Mouse (Mus musculus): Measurements from ENCODE around the gene Mlip. TPM values are rescaled to one million over a fixed set of nuclear protein-coding genes. Genes with fewer than 3 reads are reported as not detected.
"Not testable (repeated sequence)": the region's sequence is repeated elsewhere in the genome, so short reads cannot be mapped to it uniquely, and the experiment has no call there.

The Mlip gene
- polyA plus RNA-seq, 1 experiment from 2014 or later, result 0.46 TPM

DNA sequence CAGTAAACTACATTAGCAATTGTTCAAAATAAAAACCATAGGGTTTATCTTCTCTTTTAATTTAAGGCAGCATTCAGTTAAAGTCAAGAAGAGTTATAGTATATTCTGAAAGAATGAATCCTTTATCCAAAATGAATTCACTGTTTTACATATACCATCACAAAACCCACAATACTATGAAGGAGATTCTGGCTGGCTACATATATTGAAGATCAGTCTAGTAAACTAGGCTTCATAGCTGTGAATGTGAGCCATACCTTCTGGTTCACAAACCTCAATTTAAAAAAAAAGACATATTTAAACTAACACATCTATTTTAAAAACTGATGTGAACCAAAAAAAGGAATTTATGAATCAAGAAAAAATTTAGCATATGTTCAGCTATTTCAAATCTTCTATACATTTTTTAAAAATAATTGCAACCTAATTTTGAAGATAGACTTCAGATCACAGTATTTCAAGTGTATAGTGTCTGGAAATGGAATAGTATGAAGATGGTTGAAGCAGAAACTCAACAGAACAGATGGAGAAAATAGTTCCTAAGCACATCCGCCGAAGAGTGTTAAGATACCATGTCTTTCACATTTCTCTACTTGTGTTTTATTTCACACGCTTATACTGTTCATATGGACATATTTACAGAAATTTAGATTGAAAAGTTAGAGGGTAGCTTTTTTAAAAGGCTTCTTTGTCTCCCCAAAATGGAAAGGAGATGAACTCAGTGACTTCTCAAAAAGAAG, 204.1 kb downstream of the Mlip start:
- WGBS, result 96% methylated on average over 3 of the region's 3 CpGs
- no peaks in the 10 kb centered on the region for H3K4me1 ChIP-seq (ENCODE audit: control insufficient read depth, insufficient read depth, low read length)
- ATAC-seq (ENCODE audit: insufficient number of reproducible peaks, insufficient read depth, low FRiP score, low read depth), result no peak
- no peak overlapping the region for H3K9ac ChIP-seq (replicated peaks; ENCODE audit: low read depth, low read length)
- no peak overlapping the region for H3K4me3 ChIP-seq (ENCODE audit: low read depth, low read length)
- no peaks in the 10 kb centered on the region for H3K9me3 ChIP-seq (ENCODE audit: control insufficient read depth, low read depth, low read length)
- H3K27ac ChIP-seq (ENCODE audit: low read length), result no peak overlapping the region
- no peak overlapping the region for H3K4me2 ChIP-seq (replicated peaks; ENCODE audit: low read depth, low read length)
- no peaks in the 10 kb centered on the region for H3K36me3 ChIP-seq (ENCODE audit: control insufficient read depth, insufficient read depth, low read length)
- no peaks in the 10 kb centered on the region for H3K27me3 ChIP-seq (ENCODE audit: control insufficient read depth, insufficient read depth, low read length)

- Histone ChIP-seq H3K4me3 (ENCODE audit: low read depth, low read length) (no peak overlapping the region), H3K36me3 (ENCODE audit: control insufficient read depth, insufficient read depth, low read length) (no peaks in the 10 kb centered on the region), H3K27me3 (ENCODE audit: control insufficient read depth, insufficient read depth, low read length) (no peaks in the 10 kb centered on the region), H3K9me3 (ENCODE audit: control insufficient read depth, low read depth, low read length) (no peaks in the 10 kb centered on the region), H3K27ac (ENCODE audit: low read length) (no peak overlapping the region), H3K4me1 (ENCODE audit: control insufficient read depth, insufficient read depth, low read length) (no peaks in the 10 kb centered on the region), H3K4me2 (replicated peaks; ENCODE audit: low read depth, low read length) (no peak overlapping the region), H3K9ac (replicated peaks; ENCODE audit: low read depth, low read length) (no peak overlapping the region)
- ATAC-seq (ENCODE audit: insufficient number of reproducible peaks, insufficient read depth, low FRiP score, low read depth), result no peak
- 92% methylated on average over 1 of the region's 1 CpGs for WGBS
Measured at GRCm38 (mm10) chr9:77119735-77120134, 233.0 kb downstream of the Mlip start.

GRCm38 (mm10) chr9:77096886-77097285, 255.9 kb downstream of the Mlip start:
- Histone ChIP-seq H3K4me3 (ENCODE audit: low read depth, low read length) (no peak overlapping the region), H3K4me2 (replicated peaks; ENCODE audit: low read depth, low read length) (no peak overlapping the region), H3K9ac (replicated peaks; ENCODE audit: low read depth, low read length) (no peak overlapping the region), H3K9me3 (ENCODE audit: control insufficient read depth, low read depth, low read length) (no peaks in the 10 kb centered on the region), H3K4me1 (ENCODE audit: control insufficient read depth, insufficient read depth, low read length) (no peaks in the 10 kb centered on the region), H3K36me3 (ENCODE audit: control insufficient read depth, insufficient read depth, low read length) (no peaks in the 10 kb centered on the region), H3K27ac (ENCODE audit: low read length) (no peak overlapping the region), H3K27me3 (ENCODE audit: control insufficient read depth, insufficient read depth, low read length) (no peaks in the 10 kb centered on the region)
- no peak for ATAC-seq (ENCODE audit: insufficient number of reproducible peaks, insufficient read depth, low FRiP score, low read depth)
- WGBS, result 88% methylated on average over 1 of the region's 1 CpGs

DNA sequence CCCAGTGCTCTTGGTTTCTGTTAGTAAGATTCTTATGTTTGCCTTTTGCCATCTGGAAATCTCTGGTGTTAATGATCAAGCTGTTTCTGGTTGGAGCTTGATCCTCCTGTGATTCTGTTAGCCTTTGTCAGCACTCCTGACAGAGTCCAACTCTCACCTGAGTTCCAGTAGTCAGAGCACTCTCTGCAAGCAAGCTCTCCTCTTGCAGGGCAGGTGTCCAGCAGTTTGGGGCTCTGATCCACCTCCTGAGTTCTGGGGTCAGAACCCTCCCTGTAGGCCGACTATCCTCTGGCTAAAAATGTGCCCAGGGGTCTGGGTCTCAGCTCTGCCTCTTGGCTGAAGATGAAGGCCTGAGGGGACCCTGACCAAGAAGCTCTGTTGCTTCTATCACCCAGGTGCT, 269.5 kb downstream of the Mlip start:
- H3K9ac ChIP-seq (replicated peaks; ENCODE audit: low read depth, low read length); H3K36me3 ChIP-seq (ENCODE audit: control insufficient read depth, insufficient read depth, low read length); ATAC-seq (ENCODE audit: insufficient number of reproducible peaks, insufficient read depth, low FRiP score, low read depth); H3K27ac ChIP-seq (ENCODE audit: low read length); H3K9me3 ChIP-seq (ENCODE audit: control insufficient read depth, low read depth, low read length); H3K27me3 ChIP-seq (ENCODE audit: control insufficient read depth, insufficient read depth, low read length); H3K4me2 ChIP-seq (replicated peaks; ENCODE audit: low read depth, low read length); H3K4me1 ChIP-seq (ENCODE audit: control insufficient read depth, insufficient read depth, low read length); H3K4me3 ChIP-seq (ENCODE audit: low read depth, low read length): not testable (repeated sequence)
- WGBS, result 74% methylated on average over 1 of the region's 1 CpGs

DNA sequence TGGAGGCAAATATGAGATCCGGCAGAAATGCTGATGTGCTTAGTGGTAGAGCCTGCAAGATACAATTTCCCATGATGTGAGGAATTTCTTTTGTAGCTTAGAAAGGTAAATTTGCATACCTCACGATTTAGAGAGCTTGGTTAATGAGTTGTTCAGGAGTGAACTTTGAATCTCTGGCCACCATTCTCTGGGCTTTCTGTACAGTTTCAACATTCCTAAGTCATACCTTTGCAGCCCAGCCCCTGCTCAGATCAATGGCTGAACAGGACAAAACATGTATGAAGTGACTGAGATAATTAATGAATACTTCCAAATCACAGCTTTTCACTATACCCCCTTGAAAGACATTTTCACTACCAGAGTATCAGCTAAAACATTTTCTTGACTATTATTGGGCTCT, 281.1 kb downstream of the Mlip start:
- Histone ChIP-seq H3K27me3 (ENCODE audit: control insufficient read depth, insufficient read depth, low read length) (no peaks in the 10 kb centered on the region), H3K36me3 (ENCODE audit: control insufficient read depth, insufficient read depth, low read length) (no peaks in the 10 kb centered on the region), H3K4me3 (ENCODE audit: low read depth, low read length) (no peak overlapping the region), H3K9ac (replicated peaks; ENCODE audit: low read depth, low read length) (no peak overlapping the region), H3K9me3 (ENCODE audit: control insufficient read depth, low read depth, low read length) (no peaks in the 10 kb centered on the region), H3K4me1 (ENCODE audit: control insufficient read depth, insufficient read depth, low read length) (no peaks in the 10 kb centered on the region), H3K4me2 (replicated peaks; ENCODE audit: low read depth, low read length) (no peak overlapping the region), H3K27ac (ENCODE audit: low read length) (no peak overlapping the region)
- 65% methylated on average over 2 of the region's 2 CpGs for WGBS
- no peak for ATAC-seq (ENCODE audit: insufficient number of reproducible peaks, insufficient read depth, low FRiP score, low read depth)

DNA sequence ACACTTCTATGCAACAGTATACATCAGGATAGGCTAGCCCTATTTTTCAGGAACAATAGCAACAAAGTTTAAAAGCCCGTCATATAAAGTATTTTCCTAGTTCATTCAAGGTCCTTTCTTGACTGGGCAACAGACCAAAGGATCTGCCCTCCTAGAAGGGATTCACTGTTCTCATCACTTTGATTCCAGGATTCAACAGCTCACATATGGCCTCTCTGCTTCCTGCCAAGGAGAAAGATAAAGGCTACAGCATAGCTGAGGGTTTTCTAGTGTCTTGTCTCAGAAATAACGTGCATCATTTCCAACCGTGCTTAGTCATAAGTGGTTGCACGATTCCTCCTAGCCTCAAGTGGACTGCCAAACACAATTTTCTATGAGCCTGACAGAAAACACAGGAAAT, 296.2 kb downstream of the Mlip start:
- WGBS, result 70% methylated on average over 4 of the region's 4 CpGs
- Histone ChIP-seq H3K9me3 (ENCODE audit: control insufficient read depth, low read depth, low read length) (no peaks in the 10 kb centered on the region), H3K9ac (replicated peaks; ENCODE audit: low read depth, low read length) (no peak overlapping the region), H3K27me3 (ENCODE audit: control insufficient read depth, insufficient read depth, low read length) (no peaks in the 10 kb centered on the region), H3K4me1 (ENCODE audit: control insufficient read depth, insufficient read depth, low read length) (no peaks in the 10 kb centered on the region), H3K27ac (ENCODE audit: low read length) (no peak overlapping the region), H3K36me3 (ENCODE audit: control insufficient read depth, insufficient read depth, low read length) (no peaks in the 10 kb centered on the region), H3K4me2 (replicated peaks; ENCODE audit: low read depth, low read length) (no peak overlapping the region), H3K4me3 (ENCODE audit: low read depth, low read length) (no peak overlapping the region)
- no peak for ATAC-seq (ENCODE audit: insufficient number of reproducible peaks, insufficient read depth, low FRiP score, low read depth)

- H3K4me3 ChIP-seq (ENCODE audit: low read depth, low read length), result no peak overlapping the region
- no peaks in the 10 kb centered on the region for H3K36me3 ChIP-seq (ENCODE audit: control insufficient read depth, insufficient read depth, low read length)
- no peaks in the 10 kb centered on the region for H3K9me3 ChIP-seq (ENCODE audit: control insufficient read depth, low read depth, low read length)
- no peak for ATAC-seq (ENCODE audit: insufficient number of reproducible peaks, insufficient read depth, low FRiP score, low read depth)
- 81% methylated on average over 9 of the region's 9 CpGs for WGBS
- H3K4me1 ChIP-seq (ENCODE audit: control insufficient read depth, insufficient read depth, low read length), result no peaks in the 10 kb centered on the region
- H3K27me3 ChIP-seq (ENCODE audit: control insufficient read depth, insufficient read depth, low read length), result no peaks in the 10 kb centered on the region
- H3K27ac ChIP-seq (ENCODE audit: low read length), result no peak overlapping the region
- no peak overlapping the region for H3K4me2 ChIP-seq (replicated peaks; ENCODE audit: low read depth, low read length)
- H3K9ac ChIP-seq (replicated peaks; ENCODE audit: low read depth, low read length), result no peak overlapping the region
Measured at GRCm38 (mm10) chr9:77054426-77055193, 298.2 kb downstream of the Mlip start.
